9 mouse cellular contexts compared by ENCODE assay signal in genomic region chr13:101729248-101730055, GRCm38 (mm10). TPM values are rescaled to one million over a fixed set of nuclear protein-coding genes. Genes with fewer than 3 reads are reported as not detected.
DNase-seq lines count a peak whose midpoint lies in the region; ATAC-seq and TF ChIP-seq lines count a peak whose summit lies in the region.
"Had no signal": no experiment of that assay in that cellular context is flagged by ENCODE, and none has a peak within 500 bp of the region (broad histone marks: within the 10 kb centered on the region; RNA-seq: fewer than 3 reads in every experiment).

No protein-coding gene starts in this region.

- H3K27ac ChIP-seq in gastrocnemius, adult 2 months = peak overlapping the region; percentile 77
- H3K27ac ChIP-seq in limb, embryonic 15.5 days = peak overlapping the region; percentile 43; the same call in 1 of the 2 replicates

- no peak overlapping the region for H3K4me2 ChIP-seq in limb, embryonic 15.5 days
- H3K4me2 ChIP-seq: limb, embryonic 13.5 days had no signal

- no peak for TF ChIP-seq CTCF in gastrocnemius, adult 2 months (IDR thresholded peaks at IDR 0.05)

- H3K36me3 ChIP-seq in limb, embryonic 15.5 days = no peaks in the 10 kb centered on the region
- H3K36me3 ChIP-seq: limb, embryonic 13.5 days had no signal

- H3K4me3 ChIP-seq in gastrocnemius, adult 2 months = no peak overlapping the region
- H3K4me3 ChIP-seq in limb, embryonic 15.5 days = no peak overlapping the region
- H3K4me3 ChIP-seq: limb, embryonic 13.5 days had no signal

- DNase-seq in gastrocnemius, adult 2 months = no peak
- DNase-seq in gastrocnemius, adult 8-10 months (ENCODE audit: low spot score in 2 of 2) = no peak
- DNase-seq in retina, postnatal 1 day = peak; percentile 35
- DNase-seq in retina, embryonic 14.5 days (ENCODE audit: low spot score) = no peak
- DNase-seq in layer of hippocampus, postnatal 14 days (ENCODE audit: low spot score in 2 of 2) = no peak
- DNase-seq in right cerebral cortex, postnatal 14 days = no peak

- H3K27me3 ChIP-seq in limb, embryonic 15.5 days = no peaks in the 10 kb centered on the region

- no peak overlapping the region for H3K9ac ChIP-seq in limb, embryonic 15.5 days
- H3K9ac ChIP-seq: limb, embryonic 13.5 days had no signal

- no peaks in the 10 kb centered on the region for H3K9me3 ChIP-seq in limb, embryonic 15.5 days
- H3K9me3 ChIP-seq: limb, embryonic 13.5 days had no signal

- ATAC-seq in limb, embryonic 15.5 days (ENCODE audit: insufficient number of reproducible peaks, low FRiP score, low TSS enrichment, low read depth) = no peak
- ATAC-seq in activated CD4-positive, CD25-positive, alpha-beta regulatory T cell, adult 4 months = no peak

- WGBS in limb, embryonic 15.5 days = 69% methylated on average over 4 of the region's 4 CpGs

- intact Hi-C loops in gastrocnemius, adult 2 months (cut with DNase I) = loop anchor here (2.0 to 10.0 kb wide), 3 partner anchors 265 to 915 kb away; no protein-coding TSS in a partner anchor

- peaks cover 53% of the 10 kb centered on the region for H3K4me1 ChIP-seq in limb, embryonic 15.5 days

RNA-seq across cellular contexts. Expression of gene Pik3r1, which starts 38.6 kb away (rescaled TPM):
- total RNA-seq in gastrocnemius, adult 2 months (2021) = 10 to 100 TPM; 41.3 to 52.1 TPM
- 10 to 100 TPM; 17.8 to 64.2 (median 20.3) TPM for total RNA-seq in gastrocnemius, adult 8-10 months (2022)
- polyA plus RNA-seq in limb, embryonic 15.5 days (2015; fragmentation: Nextera tagmentation; extraction: Ambion mirVana) = 46.2 and 48.9 TPM in 2 replicates
- 100 to 1,000 TPM in 1 of 2 experiments, 10 to 100 TPM in 1; 98.7 to 102 TPM for total RNA-seq in layer of hippocampus, postnatal 14 days (2021)
- polyA plus RNA-seq in activated CD4-positive, CD25-positive, alpha-beta regulatory T cell, adult 4 months (2017; shearing (Covaris generic)) = 10 to 100 TPM; 62.7 to 97.2 TPM
